Mouse (Mus musculus) neural tube, embryonic 13.5 days (tissue): ENCODE measurements around the gene Man2b1. TPM values are rescaled to one million over a fixed set of nuclear protein-coding genes. Genes with fewer than 3 reads are reported as not detected.

Experiments
- ATAC-seq: fragments of 200-750 bp; cut with Nextera tagmentation; 2 replicates; pipeline ENCODE4 v1.8.0; 2017; ENCODE audit warnings: low read depth, mild to moderate bottlenecking, moderate TSS enrichment, moderate library complexity
- H3K27ac ChIP-seq: fragments of 300-500 bp; sonication (generic); replicated peaks from 2 replicates; pipeline ENCODE4 v1.5.1; 2015; ENCODE audit warnings: moderate library complexity, mild to moderate bottlenecking, inconsistent platforms
- H3K27me3 ChIP-seq: fragments of 300-500 bp; sonication (generic); 2 replicates; pipeline ENCODE4 v1.6.1; 2015; ENCODE audit warnings: mild to moderate bottlenecking, inconsistent platforms
- H3K36me3 ChIP-seq: fragments of 300-500 bp; sonication (generic); 2 replicates; pipeline ENCODE4 v1.6.1; 2015; ENCODE audit warnings: mild to moderate bottlenecking, inconsistent platforms
- H3K4me1 ChIP-seq: fragments of 300-500 bp; sonication (generic); replicated peaks from 2 replicates; pipeline ENCODE4 v1.6.1; 2015; ENCODE audit warnings: inconsistent platforms
- H3K4me2 ChIP-seq: fragments of 300-500 bp; sonication (generic); 2 replicates; pipeline ENCODE4 v1.6.1; 2015; ENCODE audit warnings: inconsistent platforms, mild to moderate bottlenecking, moderate library complexity
- H3K4me3 ChIP-seq: fragments of 300-500 bp; sonication (generic); 2 replicates; pipeline ENCODE4 v1.5.1; 2015; ENCODE audit warnings: mild to moderate bottlenecking, inconsistent platforms
- H3K9ac ChIP-seq: fragments of 300-500 bp; sonication (generic); 2 replicates; pipeline ENCODE4 v1.6.1; 2015; ENCODE audit warnings: moderate library complexity, mild to moderate bottlenecking, inconsistent platforms
- H3K9me3 ChIP-seq: fragments of 300-500 bp; sonication (generic); 2 replicates; pipeline ENCODE4 v1.6.1; 2016; ENCODE audit warnings: inconsistent platforms
- WGBS: fragments of 180-500 bp; shearing (Covaris S2); methylation state at CpG from one replicate; pipeline ENCODE4 v1.1.7; 2015; 5-methylcytosine and 5-hydroxymethylcytosine counted together
- polyA plus RNA-seq: library from polyadenylated mRNA; unstranded; fragments of >200 nt; fragmentation: Nextera tagmentation; extraction: Ambion mirVana; gene quantifications from 2 replicates; pipeline ENCODE4 v1.2.1, GENCODE M21; 2015

Gene Man2b1
- 18.7 and 19.2 TPM in 2 replicates for polyA plus RNA-seq

DNA sequence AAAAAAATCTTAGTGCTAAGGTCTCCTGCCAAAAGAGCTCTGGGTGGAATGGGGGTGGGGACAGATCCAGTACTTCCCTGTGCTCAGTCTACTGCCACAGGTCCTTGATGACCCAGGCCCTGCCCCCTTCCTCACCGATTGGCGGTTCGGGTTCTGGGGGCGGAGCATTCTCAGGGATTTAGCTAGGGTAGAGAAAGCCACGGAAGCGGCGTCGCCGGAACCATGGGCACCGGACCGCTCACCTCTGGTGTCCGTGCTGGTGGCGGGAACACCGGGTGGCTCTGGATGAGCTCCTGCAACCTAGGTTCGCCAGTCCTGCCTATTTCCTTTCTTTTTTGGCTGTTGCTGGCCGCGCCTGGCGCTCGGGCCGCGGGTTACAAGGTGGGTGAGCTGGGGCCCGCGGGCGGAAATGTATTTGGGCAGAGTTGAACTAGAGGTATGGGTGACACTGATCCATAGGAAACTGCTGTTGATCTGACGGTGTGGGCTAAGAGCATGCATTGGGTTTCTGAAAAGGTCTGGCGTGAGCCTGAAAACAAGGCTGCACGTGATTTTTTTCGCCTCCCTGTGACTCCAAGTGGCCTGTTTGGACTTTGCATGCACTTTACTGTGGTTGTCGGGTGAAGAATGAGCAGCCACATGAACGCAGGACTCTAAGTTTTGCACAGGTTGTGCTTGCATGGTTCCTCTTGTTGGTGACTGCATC, at the start of gene Man2b1:
Gene Man2b1 (plus strand): TSS at position 163 of the 706 bp plus-strand sequence.
- Histone ChIP-seq H3K27me3 (no peaks in the 10 kb centered on the region), H3K9ac (peak within 1 kb of the TSS; percentile 83), H3K27ac (no peak within 1 kb of the TSS), H3K36me3 (peaks cover 33% of the 10 kb centered on the region), H3K4me1 (peaks cover 47% of the 10 kb centered on the region), H3K9me3 (no peaks in the 10 kb centered on the region), H3K4me2 (peak within 1 kb of the TSS; percentile 89), H3K4me3 (peak within 1 kb of the TSS; percentile 63)
- peak; percentile 75 for ATAC-seq
- WGBS: under 1% methylated on average over 30 of the region's 30 CpGs

DNA sequence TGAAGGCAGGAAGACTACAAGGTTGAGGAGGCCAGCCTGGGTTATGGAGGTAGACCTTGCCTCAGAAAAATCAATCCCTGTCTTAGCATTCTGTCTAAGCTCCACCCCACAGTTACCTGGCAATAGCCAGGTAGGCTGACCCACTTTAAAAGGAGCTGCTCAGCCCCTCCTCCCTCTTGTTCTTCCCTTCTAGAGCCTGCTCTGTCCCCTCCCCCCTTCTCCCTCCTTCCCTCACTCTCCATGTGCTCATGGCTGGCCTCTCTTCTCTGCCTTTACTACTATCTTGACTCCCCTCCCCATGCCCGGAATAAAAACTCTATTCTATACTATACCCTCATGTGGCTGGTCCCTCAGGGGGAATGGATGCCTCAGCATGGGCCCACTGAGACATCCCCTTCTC, 49.2 kb upstream of the Man2b1 start:
- Histone ChIP-seq H3K27ac (no peak overlapping the region), H3K27me3 (no peaks in the 10 kb centered on the region), H3K4me3 (no peak overlapping the region), H3K4me2 (no peak overlapping the region), H3K4me1 (peaks cover 28% of the 10 kb centered on the region), H3K36me3 (peaks cover 37% of the 10 kb centered on the region), H3K9me3 (no peaks in the 10 kb centered on the region), H3K9ac (no peak overlapping the region)
- 61% methylated on average over 1 of the region's 1 CpGs for WGBS
- ATAC-seq: no peak

- H3K4me3 ChIP-seq: peak overlapping the region; percentile 76
- peaks cover 32% of the 10 kb centered on the region for H3K36me3 ChIP-seq
- no peaks in the 10 kb centered on the region for H3K27me3 ChIP-seq
- no peak for ATAC-seq
- no peak overlapping the region for H3K27ac ChIP-seq
- H3K9me3 ChIP-seq: no peaks in the 10 kb centered on the region
- H3K4me1 ChIP-seq: peaks cover 29% of the 10 kb centered on the region
- H3K4me2 ChIP-seq: peak overlapping the region; percentile 99
- 4% methylated on average over 13 of the region's 13 CpGs for WGBS
- peak overlapping the region; percentile 77 for H3K9ac ChIP-seq
These were observed 48.3 kb upstream of the Man2b1 start for GRCm38 (mm10) chr8:85034764-85035163.

- peak overlapping the region; percentile 76 for H3K4me3 ChIP-seq
- peak overlapping the region; percentile 99 for H3K4me2 ChIP-seq
- H3K27ac ChIP-seq: no peak overlapping the region
- no peak for ATAC-seq
- no peaks in the 10 kb centered on the region for H3K9me3 ChIP-seq
- peaks cover 29% of the 10 kb centered on the region for H3K4me1 ChIP-seq
- H3K27me3 ChIP-seq: no peaks in the 10 kb centered on the region
- 7% methylated on average over 12 of the region's 12 CpGs for WGBS
- peak overlapping the region; percentile 77 for H3K9ac ChIP-seq
- peaks cover 27% of the 10 kb centered on the region for H3K36me3 ChIP-seq
These were observed 47.8 kb upstream of the Man2b1 start for GRCm38 (mm10) chr8:85035165-85035727.

- Histone ChIP-seq H3K9me3 (no peaks in the 10 kb centered on the region), H3K9ac (peak overlapping the region; percentile 77), H3K4me1 (peaks cover 29% of the 10 kb centered on the region), H3K4me3 (peak overlapping the region; percentile 76), H3K27me3 (no peaks in the 10 kb centered on the region), H3K27ac (peak overlapping the region; percentile 76), H3K4me2 (peak overlapping the region; percentile 99), H3K36me3 (peaks cover 27% of the 10 kb centered on the region)
- under 1% methylated on average over 15 of the region's 15 CpGs for WGBS
- peak; percentile 10; the same call in 1 of the 2 replicates for ATAC-seq
These were observed 47.3 kb upstream of the Man2b1 start for GRCm38 (mm10) chr8:85035728-85036310.

- 0% methylated on average over 9 of the region's 9 CpGs for WGBS
These were observed 46.7 kb upstream of the Man2b1 start for GRCm38 (mm10) chr8:85036381-85036717.

GRCm38 (mm10) chr8:85036718-85037365, 46.2 kb upstream of the Man2b1 start, which contains the start of gene Tnpo2:
Gene Tnpo2 (plus strand): TSS chr8:85036915.
- Histone ChIP-seq H3K27ac (peak within 1 kb of the TSS; percentile 99), H3K4me1 (peaks cover 29% of the 10 kb centered on the region), H3K9me3 (no peaks in the 10 kb centered on the region), H3K27me3 (no peaks in the 10 kb centered on the region), H3K9ac (peak within 1 kb of the TSS; percentile 93), H3K36me3 (peaks cover 28% of the 10 kb centered on the region), H3K4me3 (peak within 1 kb of the TSS; percentile 76), H3K4me2 (peak within 1 kb of the TSS; percentile 99)
- peak; percentile 93 for ATAC-seq
- 1% methylated on average over 59 of the region's 59 CpGs for WGBS

More at GRCm38 (mm10) chr8:85036381-85036717, 46.7 kb upstream of the Man2b1 start:
- Histone ChIP-seq H3K27me3 (no peaks in the 10 kb centered on the region), H3K9me3 (no peaks in the 10 kb centered on the region), H3K27ac (peak overlapping the region; percentile 76), H3K9ac (peak overlapping the region; percentile 77), H3K4me2 (peak overlapping the region; percentile 99), H3K4me3 (peak overlapping the region; percentile 76), H3K4me1 (peaks cover 29% of the 10 kb centered on the region), H3K36me3 (peaks cover 28% of the 10 kb centered on the region)
- ATAC-seq: peak; percentile 57

DNA sequence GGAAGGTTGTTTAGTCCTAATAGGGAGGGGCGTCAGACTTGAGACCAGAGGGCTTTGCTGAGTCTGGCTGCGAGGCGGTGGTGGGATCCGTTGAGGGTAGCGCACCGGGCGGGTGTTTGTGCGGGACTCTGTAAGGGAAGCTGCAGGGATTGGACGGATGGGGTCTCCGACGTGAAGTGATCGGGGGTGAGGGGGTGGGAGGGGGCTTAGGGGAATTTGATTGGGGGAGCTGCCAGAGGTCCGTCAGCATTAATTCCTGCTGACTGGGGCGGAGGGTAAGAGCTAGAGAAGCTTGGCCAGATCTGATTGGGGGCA, 45.7 kb upstream of the Man2b1 start:
- H3K36me3 ChIP-seq: peaks cover 28% of the 10 kb centered on the region
- H3K4me2 ChIP-seq: peak overlapping the region; percentile 99
- peak overlapping the region; percentile 99 for H3K27ac ChIP-seq
- no peaks in the 10 kb centered on the region for H3K9me3 ChIP-seq
- 0% methylated on average over 14 of the region's 14 CpGs for WGBS
- ATAC-seq: peak; percentile 71
- H3K9ac ChIP-seq: peak overlapping the region; percentile 93
- peaks cover 29% of the 10 kb centered on the region for H3K4me1 ChIP-seq
- no peaks in the 10 kb centered on the region for H3K27me3 ChIP-seq
- peak overlapping the region; percentile 76 for H3K4me3 ChIP-seq

GRCm38 (mm10) chr8:85037681-85038531, 45.2 kb upstream of the Man2b1 start:
- peak; percentile 6; the same call in 1 of the 2 replicates for ATAC-seq
- Histone ChIP-seq H3K4me3 (peak overlapping the region; percentile 76), H3K27ac (peak overlapping the region; percentile 99), H3K27me3 (no peaks in the 10 kb centered on the region), H3K9me3 (no peaks in the 10 kb centered on the region), H3K36me3 (peaks cover 24% of the 10 kb centered on the region), H3K4me1 (peaks cover 29% of the 10 kb centered on the region), H3K9ac (peak overlapping the region; percentile 93), H3K4me2 (peak overlapping the region; percentile 99)
- WGBS: under 1% methylated on average over 56 of the region's 57 CpGs

- ATAC-seq: no peak
- WGBS: 89% methylated on average over 6 of the region's 6 CpGs
- no peak overlapping the region for H3K9ac ChIP-seq
- H3K4me3 ChIP-seq: no peak overlapping the region
- peaks cover 8% of the 10 kb centered on the region for H3K4me1 ChIP-seq
- H3K36me3 ChIP-seq: peaks cover 79% of the 10 kb centered on the region
- H3K9me3 ChIP-seq: no peaks in the 10 kb centered on the region
- no peaks in the 10 kb centered on the region for H3K27me3 ChIP-seq
- H3K27ac ChIP-seq: no peak overlapping the region
- H3K4me2 ChIP-seq: no peak overlapping the region
These were observed 39.5 kb upstream of the Man2b1 start for GRCm38 (mm10) chr8:85043619-85044018.

GRCm38 (mm10) chr8:85057367-85057766, 25.7 kb upstream of the Man2b1 start:
- H3K4me2 ChIP-seq: no peak overlapping the region
- peaks cover 21% of the 10 kb centered on the region for H3K4me1 ChIP-seq
- 83% methylated on average over 7 of the region's 7 CpGs for WGBS
- no peaks in the 10 kb centered on the region for H3K27me3 ChIP-seq
- no peaks in the 10 kb centered on the region for H3K9me3 ChIP-seq
- peaks cover 51% of the 10 kb centered on the region for H3K36me3 ChIP-seq
- no peak overlapping the region for H3K4me3 ChIP-seq
- no peak overlapping the region for H3K27ac ChIP-seq
- ATAC-seq: no peak
- H3K9ac ChIP-seq: no peak overlapping the region
